Mouse (Mus musculus): Measurements from ENCODE around the gene Dhx40. TPM values are rescaled to one million over a fixed set of nuclear protein-coding genes. Genes with fewer than 3 reads are reported as not detected.
"Not testable (repeated sequence)": the region's sequence is repeated elsewhere in the genome, so short reads cannot be mapped to it uniquely, and the experiment has no call there.

The Dhx40 gene
- polyA plus RNA-seq, 1 experiment = 0.38 TPM

- TF ChIP-seq GATA1 (IDR thresholded peaks at IDR 0.05; ENCODE audit: low read length) = no peak
- no peak for TF ChIP-seq TAL1 (IDR thresholded peaks at IDR 0.05; ENCODE audit: low read length)
- Histone ChIP-seq H3K9me3 (ENCODE audit: control insufficient read depth, low read length) (no peaks in the 10 kb centered on the region), H3K36me3 (ENCODE audit: control insufficient read depth) (no peaks in the 10 kb centered on the region), H3K4me1 (ENCODE audit: control insufficient read depth) (no peaks in the 10 kb centered on the region), H3K4me3 (replicated peaks) (no peak overlapping the region), H3K27me3 (ENCODE audit: control insufficient read depth) (peaks cover 4% of the 10 kb centered on the region; the same call in 1 of the 2 replicates)
Observed at GRCm38 (mm10) chr11:86827476-86828245, 20.1 kb upstream of the Dhx40 start.

DNA sequence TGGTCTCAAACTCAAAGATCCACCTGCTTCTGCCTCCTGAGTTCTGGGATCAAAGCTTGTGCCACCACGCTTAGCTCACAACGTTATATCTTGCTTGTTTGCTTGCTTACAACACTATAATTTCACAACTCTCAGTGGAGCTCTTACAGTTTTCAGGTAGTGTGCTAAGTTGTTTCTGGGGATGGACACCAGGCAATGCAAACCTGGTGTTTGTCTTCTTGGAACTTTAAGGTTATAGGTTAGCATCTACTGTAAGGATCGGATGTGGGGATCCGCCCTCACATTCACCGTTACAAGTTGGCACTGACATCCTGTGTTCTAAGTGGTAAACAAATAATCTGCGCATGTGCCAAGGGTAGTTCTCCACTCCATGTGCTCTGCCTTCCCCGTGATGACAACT, 16.9 kb upstream of the Dhx40 start:
- H3K4me1 ChIP-seq (ENCODE audit: control insufficient read depth) = no peaks in the 10 kb centered on the region
- no peaks in the 10 kb centered on the region for H3K9me3 ChIP-seq (ENCODE audit: control insufficient read depth, low read length)
- H3K27me3 ChIP-seq (ENCODE audit: control insufficient read depth) = peaks cover 5% of the 10 kb centered on the region; the same call in 1 of the 2 replicates
- no peak for TF ChIP-seq TAL1 (IDR thresholded peaks at IDR 0.05; ENCODE audit: low read length)
- no peak overlapping the region for H3K4me3 ChIP-seq (replicated peaks)
- no peaks in the 10 kb centered on the region for H3K36me3 ChIP-seq (ENCODE audit: control insufficient read depth)

GRCm38 (mm10) chr11:86822531-86822930, 15.0 kb upstream of the Dhx40 start:
- no peak overlapping the region for H3K4me3 ChIP-seq (replicated peaks)
- no peaks in the 10 kb centered on the region for H3K4me1 ChIP-seq (ENCODE audit: control insufficient read depth)
- H3K27me3 ChIP-seq (ENCODE audit: control insufficient read depth) = peaks cover 8% of the 10 kb centered on the region; the same call in 1 of the 2 replicates
- H3K36me3 ChIP-seq (ENCODE audit: control insufficient read depth) = no peaks in the 10 kb centered on the region
- TF ChIP-seq TAL1 (IDR thresholded peaks at IDR 0.05; ENCODE audit: low read length) (no peak), GATA1 (IDR thresholded peaks at IDR 0.05; ENCODE audit: low read length) (no peak)
- H3K9me3 ChIP-seq (ENCODE audit: control insufficient read depth, low read length) = no peaks in the 10 kb centered on the region

GRCm38 (mm10) chr11:86819536-86819935, 12.0 kb upstream of the Dhx40 start:
- H3K4me3 ChIP-seq (replicated peaks) = no peak overlapping the region
- H3K27me3 ChIP-seq (ENCODE audit: control insufficient read depth) = peaks cover 8% of the 10 kb centered on the region; the same call in 1 of the 2 replicates
- H3K9me3 ChIP-seq (ENCODE audit: control insufficient read depth, low read length) = no peaks in the 10 kb centered on the region
- no peak for TF ChIP-seq GATA1 (IDR thresholded peaks at IDR 0.05; ENCODE audit: low read length)
- no peak for TF ChIP-seq TAL1 (IDR thresholded peaks at IDR 0.05; ENCODE audit: low read length)
- H3K36me3 ChIP-seq (ENCODE audit: control insufficient read depth) = no peaks in the 10 kb centered on the region
- H3K4me1 ChIP-seq (ENCODE audit: control insufficient read depth) = no peaks in the 10 kb centered on the region

DNA sequence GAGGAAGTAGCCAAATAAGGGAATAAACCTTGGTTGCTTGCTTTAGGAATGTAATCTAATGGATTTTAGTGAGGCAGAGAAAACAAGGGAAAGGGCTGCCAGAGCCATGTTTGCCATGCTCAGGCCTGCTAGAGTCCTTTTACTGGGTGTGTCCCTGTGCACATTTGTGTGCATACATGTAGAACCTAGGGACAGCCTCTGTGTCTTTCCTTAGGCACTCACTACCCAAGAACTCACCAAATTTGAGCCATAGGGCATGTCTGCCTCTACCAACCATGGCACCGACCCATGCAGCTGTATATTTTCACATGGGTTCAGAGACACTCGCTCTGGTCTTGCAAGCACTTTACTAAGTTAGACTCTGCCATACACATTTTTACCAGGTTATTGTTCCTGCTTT, 11.4 kb upstream of the Dhx40 start:
- Histone ChIP-seq H3K9me3 (ENCODE audit: control insufficient read depth, low read length) (no peaks in the 10 kb centered on the region), H3K36me3 (ENCODE audit: control insufficient read depth) (no peaks in the 10 kb centered on the region), H3K4me1 (ENCODE audit: control insufficient read depth) (no peaks in the 10 kb centered on the region), H3K27me3 (ENCODE audit: control insufficient read depth) (peaks cover 8% of the 10 kb centered on the region; the same call in 1 of the 2 replicates), H3K4me3 (replicated peaks) (no peak overlapping the region)
- TF ChIP-seq TAL1 (IDR thresholded peaks at IDR 0.05; ENCODE audit: low read length) (no peak), GATA1 (IDR thresholded peaks at IDR 0.05; ENCODE audit: low read length) (no peak)

DNA sequence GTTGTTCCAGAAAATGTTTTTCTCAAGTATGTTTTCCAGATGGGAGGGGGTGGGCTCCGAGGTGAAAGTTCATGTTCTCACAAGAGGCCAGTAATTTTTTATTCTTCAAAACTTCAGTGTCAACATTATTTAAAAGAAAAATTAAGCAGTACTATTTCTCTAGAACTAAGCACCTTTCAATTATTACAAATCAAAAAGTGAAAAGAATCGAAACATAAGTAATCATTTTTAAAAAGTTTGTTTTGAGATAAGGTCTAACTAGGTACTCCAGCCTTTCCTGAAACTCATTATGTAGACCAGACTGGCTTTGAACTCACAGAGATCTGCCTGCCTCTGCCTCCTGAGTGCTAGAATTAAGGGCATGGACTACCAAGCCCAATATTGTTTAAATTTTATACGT, 8.7 kb upstream of the Dhx40 start:
- not testable (repeated sequence) for H3K36me3 ChIP-seq (ENCODE audit: control insufficient read depth); H3K27me3 ChIP-seq (ENCODE audit: control insufficient read depth); H3K9me3 ChIP-seq (ENCODE audit: control insufficient read depth, low read length); H3K4me1 ChIP-seq (ENCODE audit: control insufficient read depth); H3K4me3 ChIP-seq (replicated peaks)

- not testable (repeated sequence) for H3K9me3 ChIP-seq (ENCODE audit: control insufficient read depth, low read length); H3K36me3 ChIP-seq (ENCODE audit: control insufficient read depth); H3K4me1 ChIP-seq (ENCODE audit: control insufficient read depth); H3K4me3 ChIP-seq (replicated peaks)
- H3K27me3 ChIP-seq (ENCODE audit: control insufficient read depth) = peaks cover 12% of the 10 kb centered on the region
Observed at GRCm38 (mm10) chr11:86814481-86814880, 6.9 kb upstream of the Dhx40 start.

- H3K27me3 ChIP-seq (ENCODE audit: control insufficient read depth) = peaks cover 13% of the 10 kb centered on the region
- H3K36me3 ChIP-seq (ENCODE audit: control insufficient read depth); H3K9me3 ChIP-seq (ENCODE audit: control insufficient read depth, low read length); H3K4me1 ChIP-seq (ENCODE audit: control insufficient read depth); H3K4me3 ChIP-seq (replicated peaks): not testable (repeated sequence)
Observed at GRCm38 (mm10) chr11:86813256-86813655, 5.7 kb upstream of the Dhx40 start.

GRCm38 (mm10) chr11:86811326-86811630, 3.7 kb upstream of the Dhx40 start:
- H3K36me3 ChIP-seq (ENCODE audit: control insufficient read depth) = no peaks in the 10 kb centered on the region; the same call in 1 of the 2 replicates
- TF ChIP-seq GATA1 (IDR thresholded peaks at IDR 0.05; ENCODE audit: low read length) (no peak), TAL1 (IDR thresholded peaks at IDR 0.05; ENCODE audit: low read length) (no peak)
- no peak overlapping the region for H3K4me3 ChIP-seq (replicated peaks)
- peaks cover 20% of the 10 kb centered on the region for H3K27me3 ChIP-seq (ENCODE audit: control insufficient read depth)
- H3K4me1 ChIP-seq (ENCODE audit: control insufficient read depth) = peaks cover 16% of the 10 kb centered on the region
- peaks cover 7% of the 10 kb centered on the region for H3K9me3 ChIP-seq (ENCODE audit: control insufficient read depth, low read length)
